Mouse (Mus musculus) embryo, embryonic 11 days (tissue): Measurements from ENCODE around the gene Zfp131.
"Not testable (repeated sequence)": the region's sequence is repeated elsewhere in the genome, so short reads cannot be mapped to it uniquely, and the experiment has no call there.

ENCODE experiments used
- DNase-seq: peaks from one replicate; pipeline ENCODE4 v3.0.0-alpha.2; 2015

The Zfp131 gene

GRCm38 (mm10) chr13:119790761-119791579 lies at the start of gene Zfp131:
Gene Zfp131 (minus strand): TSS chr13:119790889.
- DNase-seq, result peak; percentile 98

- not testable (repeated sequence) for DNase-seq
Measured at GRCm38 (mm10) chr13:119839982-119840381, 49.3 kb upstream of the Zfp131 start.

- peak; percentile 40 for DNase-seq
Measured at GRCm38 (mm10) chr13:119837719-119838337, 47.1 kb upstream of the Zfp131 start.

- peak; percentile 42 for DNase-seq
Measured at GRCm38 (mm10) chr13:119836324-119836811, 45.7 kb upstream of the Zfp131 start.

GRCm38 (mm10) chr13:119835320-119836056 lies 44.8 kb upstream of the Zfp131 start, which contains the start of gene D13Ertd608e:
Gene D13Ertd608e (plus strand): TSS chr13:119836006.
- peak; percentile 66 for DNase-seq

GRCm38 (mm10) chr13:119830116-119830515 lies 39.4 kb upstream of the Zfp131 start, which contains the start of gene AF067063:
Gene AF067063 (minus strand): TSS chr13:119830216.
- not testable (repeated sequence) for DNase-seq

GRCm38 (mm10) chr13:119817579-119818206 lies 27.0 kb upstream of the Zfp131 start:
- no peak for DNase-seq

- DNase-seq, result no peak
Measured at GRCm38 (mm10) chr13:119816798-119817197, 26.1 kb upstream of the Zfp131 start.

- no peak for DNase-seq
Measured at GRCm38 (mm10) chr13:119810031-119810430, 19.3 kb upstream of the Zfp131 start.

- DNase-seq, result no peak
Measured at GRCm38 (mm10) chr13:119808937-119809336, 18.2 kb upstream of the Zfp131 start.

- no peak for DNase-seq
Measured at GRCm38 (mm10) chr13:119797656-119798055, 7.0 kb upstream of the Zfp131 start.

- no peak for DNase-seq
Measured at GRCm38 (mm10) chr13:119792791-119793404, 2.2 kb upstream of the Zfp131 start.

- DNase-seq, result peak; percentile 42
Measured at GRCm38 (mm10) chr13:119791580-119792135, 969 bp upstream of the Zfp131 start.

GRCm38 (mm10) chr13:119789851-119790717 lies 605 bp downstream of the Zfp131 start:
- peak; percentile 68 for DNase-seq

GRCm38 (mm10) chr13:119783581-119783980 lies 7.1 kb downstream of the Zfp131 start:
- peak; percentile 13 for DNase-seq

GRCm38 (mm10) chr13:119768541-119768940 lies 22.1 kb downstream of the Zfp131 start:
- DNase-seq, result no peak

GRCm38 (mm10) chr13:119766480-119766879 lies 24.2 kb downstream of the Zfp131 start:
- no peak for DNase-seq

GRCm38 (mm10) chr13:119756831-119757230 lies 33.9 kb downstream of the Zfp131 start:
- peak; percentile 54 for DNase-seq

GRCm38 (mm10) chr13:119755681-119756471 lies 34.8 kb downstream of the Zfp131 start, which contains the start of gene Nim1k:
Gene Nim1k (minus strand): TSS chr13:119755882.
- peak; percentile 91 for DNase-seq

- DNase-seq, result peak; percentile 39
Measured at GRCm38 (mm10) chr13:119755141-119755547, 35.5 kb downstream of the Zfp131 start.
